Mouse (Mus musculus) testis, postnatal 14 days (tissue): Measurements from ENCODE around the gene Dlg3.

Source experiments
- DNase-seq: peaks from one replicate; pipeline ENCODE4 v3.0.0; 2021; ENCODE audit warnings: low spot score

Dlg3 gene

GRCm38 (mm10) chrX:100797851-100798527 lies 30.5 kb downstream of the Dlg3 start:
- DNase-seq = no peak

DNA sequence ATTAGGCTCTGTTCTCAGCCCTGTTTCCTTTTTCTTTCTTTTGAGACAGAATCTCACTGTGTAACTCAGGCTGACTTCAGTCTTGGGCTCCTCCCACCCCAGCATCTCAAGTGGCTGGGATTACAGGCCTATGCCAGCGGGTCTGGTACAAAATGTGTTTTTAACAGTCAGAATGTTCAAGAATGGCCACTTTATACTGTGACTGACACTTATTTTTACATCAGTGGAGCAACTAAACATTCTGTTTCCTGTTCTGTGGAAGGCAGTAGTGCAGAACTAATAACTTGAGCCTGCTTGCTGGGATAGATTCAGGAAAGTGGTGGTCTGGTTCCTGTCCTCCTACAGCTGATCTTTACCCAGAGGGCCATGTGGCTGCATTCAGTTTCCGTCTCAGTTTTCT lies 33.1 kb downstream of the Dlg3 start:
- no peak for DNase-seq

GRCm38 (mm10) chrX:100802034-100802433 lies 34.5 kb downstream of the Dlg3 start:
- DNase-seq = no peak

DNA sequence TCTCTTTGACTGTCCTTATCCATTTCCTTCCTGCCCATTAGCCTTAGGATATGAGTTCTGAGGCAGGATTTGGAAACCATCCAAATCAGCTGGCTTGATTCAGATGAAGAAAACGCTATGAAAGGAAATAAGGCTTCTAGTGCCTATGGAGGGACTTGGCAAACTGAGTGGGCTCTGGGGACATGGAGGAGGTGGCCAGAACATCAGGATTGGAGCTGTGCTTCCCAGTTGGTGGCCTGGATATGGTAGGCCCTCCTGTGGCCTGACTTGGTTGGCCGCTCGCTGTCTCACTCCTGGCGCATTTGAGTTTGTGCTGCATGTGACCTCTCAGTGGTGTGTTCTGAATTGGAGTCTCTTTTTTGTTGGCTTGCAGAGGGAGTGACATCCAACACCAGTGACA lies 43.6 kb downstream of the Dlg3 start:
- no peak for DNase-seq

DNA sequence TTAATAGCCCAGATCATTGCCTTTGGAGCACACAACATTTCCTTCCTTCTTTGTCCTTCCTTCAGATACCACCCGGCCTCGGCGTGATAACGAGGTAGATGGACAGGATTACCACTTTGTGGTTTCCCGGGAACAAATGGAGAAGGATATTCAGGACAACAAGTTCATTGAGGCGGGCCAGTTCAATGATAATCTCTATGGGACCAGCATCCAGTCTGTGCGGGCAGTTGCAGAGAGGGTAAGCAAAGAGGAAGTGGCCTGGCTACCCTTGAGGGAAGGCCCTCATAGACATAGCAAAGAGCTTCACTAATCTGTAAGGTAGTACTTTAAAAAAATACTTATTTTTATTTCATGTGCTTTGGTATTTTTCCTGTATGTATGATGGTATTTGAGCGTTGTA lies 46.6 kb downstream of the Dlg3 start:
- no peak for DNase-seq

- DNase-seq = no peak
These were observed 48.2 kb downstream of the Dlg3 start for GRCm38 (mm10) chrX:100815766-100816165.

- DNase-seq = no peak
These were observed 51.2 kb downstream of the Dlg3 start for GRCm38 (mm10) chrX:100818681-100819080.

DNA sequence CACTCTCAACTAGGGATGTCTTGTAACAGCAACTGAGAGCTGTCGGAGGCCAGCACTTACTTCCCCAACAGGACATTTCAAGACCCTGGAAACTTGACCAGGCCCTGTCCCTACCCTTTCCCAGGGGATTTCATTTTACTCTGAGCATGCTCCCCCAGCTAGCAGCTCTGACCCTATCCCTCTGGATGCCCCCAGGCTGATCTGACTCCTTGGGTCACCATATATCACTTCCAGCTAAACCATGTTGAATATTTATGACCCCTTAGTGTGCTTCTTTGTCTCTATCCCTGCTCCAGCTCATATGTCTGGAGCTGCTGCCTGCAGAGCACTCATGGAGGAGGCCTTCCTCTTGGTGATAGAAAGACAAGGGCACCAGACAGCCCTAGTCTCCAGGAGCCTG lies 53.6 kb downstream of the Dlg3 start:
- no peak for DNase-seq

DNA sequence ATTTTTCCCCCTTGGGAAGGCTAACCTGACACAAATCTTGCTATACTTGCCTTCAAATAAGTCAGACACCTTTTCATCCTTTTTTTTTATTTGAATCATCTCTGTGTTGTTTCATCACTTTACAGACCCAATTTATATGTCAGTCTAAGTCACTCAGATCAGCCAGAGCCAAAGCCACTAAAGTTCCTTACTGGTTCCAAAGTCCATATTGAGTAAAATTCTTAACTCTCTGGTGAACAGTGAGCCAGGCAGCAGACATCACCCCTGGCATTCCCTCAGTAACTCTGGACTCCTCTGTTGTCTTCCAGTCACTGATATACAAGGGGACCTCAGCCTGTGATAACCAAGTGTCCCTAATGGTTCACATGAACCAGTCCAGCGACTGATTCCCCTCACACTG lies 58.0 kb downstream of the Dlg3 start:
- no peak for DNase-seq

- DNase-seq = no peak
These were observed 65.3 kb downstream of the Dlg3 start for GRCm38 (mm10) chrX:100832806-100833205.

DNA sequence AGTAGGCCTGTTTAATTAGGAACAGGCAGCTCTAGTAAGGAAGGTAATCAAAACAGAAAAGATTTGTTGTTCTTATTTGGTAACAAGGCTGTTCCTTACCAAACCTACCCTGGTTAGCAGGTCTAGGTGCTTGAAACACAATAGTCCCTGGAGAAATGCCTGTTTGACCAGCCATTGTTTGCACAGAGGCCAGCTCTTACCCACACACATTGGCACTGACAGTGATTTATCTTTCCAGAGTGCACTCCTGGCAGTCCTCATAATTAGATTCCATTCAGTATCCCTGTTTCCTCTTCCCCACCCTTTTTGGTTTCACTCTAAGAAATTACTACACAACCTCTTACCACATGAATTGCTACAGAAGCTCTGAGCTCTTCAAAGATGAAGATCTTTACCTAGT lies 71.7 kb downstream of the Dlg3 start:
- no peak for DNase-seq
